Mouse (Mus musculus): ENCODE measurements around the gene Parpbp. TPM values are rescaled to one million over a fixed set of nuclear protein-coding genes. Genes with fewer than 3 reads are reported as not detected.

Gene Parpbp
- polyA plus RNA-seq, 1 experiment = 0.84 TPM

- 85% methylated on average over 4 of the region's 4 CpGs for WGBS
- no peaks in the 10 kb centered on the region for H3K36me3 ChIP-seq (ENCODE audit: control insufficient read depth, insufficient read depth, low read length)
Measured at GRCm38 (mm10) chr10:88044297-88044696, 102.4 kb downstream of the Parpbp start.

More at GRCm38 (mm10) chr10:88044297-88044696, 102.4 kb downstream of the Parpbp start:
- DNase-seq (ENCODE audit: low read depth in 1 of 2, low spot score in 2 of 2) = no peak
- TF ChIP-seq POLR2A (IDR thresholded peaks at IDR 0.05; ENCODE audit: low read depth, low read length) = no peak
- no peak for TF ChIP-seq CTCF (IDR thresholded peaks at IDR 0.05; ENCODE audit: extremely low read depth, insufficient read depth, insufficient read length, insufficient replicate concordance)
- Histone ChIP-seq H3K4me1 (ENCODE audit: control insufficient read depth, insufficient read depth, insufficient read length) (no peaks in the 10 kb centered on the region), H3K4me3 (ENCODE audit: extremely low read depth, insufficient read depth, insufficient read length) (no peak overlapping the region), H3K27me3 (ENCODE audit: control insufficient read depth, insufficient read depth, low read length) (peaks cover 2% of the 10 kb centered on the region; the same call in 1 of the 2 replicates), H3K27ac (ENCODE audit: insufficient read depth, low read length) (no peak overlapping the region)

Other genes with a start within 250 kb of the Parpbp start
- gene Pmch, start 55.9 kb downstream of the Parpbp start, polyA plus RNA-seq (2012; rRNA removed) = not detected in 2 replicates
- gene Nup37, start 51 bp upstream of the Parpbp start, polyA plus RNA-seq (2012; rRNA removed) = 2.1 and 2.3 TPM in 2 replicates
- gene Washc3, start 54.2 kb upstream of the Parpbp start, polyA plus RNA-seq (2012; rRNA removed) = 6.0 and 6.9 TPM in 2 replicates
- gene Dram1, start 232.1 kb upstream of the Parpbp start, polyA plus RNA-seq (2012; rRNA removed) = 13.1 and 20.7 TPM in 2 replicates
- 6.8 and 8.3 TPM in 2 replicates for gene Gnptab, start 232.2 kb upstream of the Parpbp start, polyA plus RNA-seq (2012; rRNA removed)

All from spleen, adult 2 months (tissue).